Mouse (Mus musculus): ENCODE data around the gene Zfp646. TPM values are rescaled to one million over a fixed set of nuclear protein-coding genes. Genes with fewer than 3 reads are reported as not detected.
"Not testable (repeated sequence)": the region's sequence is repeated elsewhere in the genome, so short reads cannot be mapped to it uniquely, and the experiment has no call there.

The Zfp646 gene
- 8.8 and 11.5 TPM in 2 replicates for total RNA-seq (2014; rRNA removed)
- polyA plus RNA-seq (2012; rRNA removed), result 6.0 and 7.4 TPM in 2 replicates

- Histone ChIP-seq H3K9ac (ENCODE audit: low read depth, low read length) (peak within 1 kb of the TSS; percentile 94), H3K4me1 (ENCODE audit: control insufficient read depth, insufficient read depth, low read length) (peaks cover 6% of the 10 kb centered on the region), H3K79me2 (ENCODE audit: control insufficient read depth, insufficient read depth, low read length) (peaks cover 16% of the 10 kb centered on the region; the same call in 1 of the 2 replicates), H3K36me3 (ENCODE audit: control insufficient read depth, insufficient read depth, low read length) (peaks cover 2% of the 10 kb centered on the region), H3K27me3 (ENCODE audit: control insufficient read depth, insufficient read depth, low read length) (no peaks in the 10 kb centered on the region), H3K4me3 (ENCODE audit: insufficient read depth, low read depth, low read length) (peak within 1 kb of the TSS; percentile 94), H3K27ac (replicated peaks; ENCODE audit: insufficient read depth, low read depth, low read length) (peak within 1 kb of the TSS; percentile 90)
- peak; percentile 80 for DNase-seq (ENCODE audit: extremely low read depth, low read depth, low spot score)
- 0 out of 2 replicates have a peak, but pooled peaks have one; percentile 16 for TF ChIP-seq POLR2A (IDR thresholded peaks at IDR 0.05; ENCODE audit: extremely low read depth, insufficient read depth, low read length)
- TF ChIP-seq CTCF (IDR thresholded peaks at IDR 0.05; ENCODE audit: low read depth, low read length), result no peak
- under 1% methylated on average over 41 of the region's 41 CpGs for WGBS
Observed at GRCm38 (mm10) chr7:127876041-127876466, at the start of gene Zfp646. TSS of gene Zfp646 (plus strand) at chr7:127876221.

GRCm38 (mm10) chr7:127835550-127835949 lies 40.5 kb upstream of the Zfp646 start:
- Histone ChIP-seq H3K9ac (ENCODE audit: low read depth, low read length) (no peak overlapping the region), H3K36me3 (ENCODE audit: control insufficient read depth, insufficient read depth, low read length) (no peaks in the 10 kb centered on the region), H3K27ac (replicated peaks; ENCODE audit: insufficient read depth, low read depth, low read length) (no peak overlapping the region), H3K4me3 (ENCODE audit: insufficient read depth, low read depth, low read length) (no peak overlapping the region), H3K27me3 (ENCODE audit: control insufficient read depth, insufficient read depth, low read length) (no peaks in the 10 kb centered on the region), H3K4me1 (ENCODE audit: control insufficient read depth, insufficient read depth, low read length) (no peaks in the 10 kb centered on the region), H3K79me2 (ENCODE audit: control insufficient read depth, insufficient read depth, low read length) (no peaks in the 10 kb centered on the region)
- 72% methylated on average over 2 of the region's 2 CpGs for WGBS
- DNase-seq (ENCODE audit: extremely low read depth, low read depth, low spot score), result no peak
- TF ChIP-seq CTCF (IDR thresholded peaks at IDR 0.05; ENCODE audit: low read depth, low read length) (no peak), POLR2A (IDR thresholded peaks at IDR 0.05; ENCODE audit: extremely low read depth, insufficient read depth, low read length) (no peak)

- Histone ChIP-seq H3K27me3 (ENCODE audit: control insufficient read depth, insufficient read depth, low read length) (no peaks in the 10 kb centered on the region), H3K27ac (replicated peaks; ENCODE audit: insufficient read depth, low read depth, low read length) (no peak overlapping the region), H3K36me3 (ENCODE audit: control insufficient read depth, insufficient read depth, low read length) (no peaks in the 10 kb centered on the region), H3K79me2 (ENCODE audit: control insufficient read depth, insufficient read depth, low read length) (no peaks in the 10 kb centered on the region), H3K4me3 (ENCODE audit: insufficient read depth, low read depth, low read length) (no peak overlapping the region), H3K9ac (ENCODE audit: low read depth, low read length) (no peak overlapping the region), H3K4me1 (ENCODE audit: control insufficient read depth, insufficient read depth, low read length) (peaks cover 4% of the 10 kb centered on the region; the same call in 1 of the 2 replicates)
- DNase-seq (ENCODE audit: extremely low read depth, low read depth, low spot score), result no peak
- 99% methylated on average over 5 of the region's 5 CpGs for WGBS
- no peak for TF ChIP-seq POLR2A (IDR thresholded peaks at IDR 0.05; ENCODE audit: extremely low read depth, insufficient read depth, low read length)
- TF ChIP-seq CTCF (IDR thresholded peaks at IDR 0.05; ENCODE audit: low read depth, low read length), result no peak
Observed at GRCm38 (mm10) chr7:127837473-127837872, 38.5 kb upstream of the Zfp646 start.

GRCm38 (mm10) chr7:127837878-127838277 lies 38.1 kb upstream of the Zfp646 start:
- 85% methylated on average over 4 of the region's 4 CpGs for WGBS
- not testable (repeated sequence) for H3K4me3 ChIP-seq (ENCODE audit: insufficient read depth, low read depth, low read length)

GRCm38 (mm10) chr7:127840031-127840430 lies 36.0 kb upstream of the Zfp646 start:
- H3K9ac ChIP-seq (ENCODE audit: low read depth, low read length); H3K27me3 ChIP-seq (ENCODE audit: control insufficient read depth, insufficient read depth, low read length); H3K27ac ChIP-seq (replicated peaks; ENCODE audit: insufficient read depth, low read depth, low read length); H3K36me3 ChIP-seq (ENCODE audit: control insufficient read depth, insufficient read depth, low read length); H3K4me3 ChIP-seq (ENCODE audit: insufficient read depth, low read depth, low read length); H3K79me2 ChIP-seq (ENCODE audit: control insufficient read depth, insufficient read depth, low read length); H3K4me1 ChIP-seq (ENCODE audit: control insufficient read depth, insufficient read depth, low read length): not testable (repeated sequence)
- 22% methylated on average over 2 of the region's 2 CpGs for WGBS
- peak; percentile 88 for DNase-seq (ENCODE audit: extremely low read depth, low read depth, low spot score)

More at GRCm38 (mm10) chr7:127837878-127838277, 38.1 kb upstream of the Zfp646 start:
- not testable (repeated sequence) for H3K4me1 ChIP-seq (ENCODE audit: control insufficient read depth, insufficient read depth, low read length); H3K27me3 ChIP-seq (ENCODE audit: control insufficient read depth, insufficient read depth, low read length); H3K79me2 ChIP-seq (ENCODE audit: control insufficient read depth, insufficient read depth, low read length); H3K27ac ChIP-seq (replicated peaks; ENCODE audit: insufficient read depth, low read depth, low read length); DNase-seq (ENCODE audit: extremely low read depth, low read depth, low spot score); H3K36me3 ChIP-seq (ENCODE audit: control insufficient read depth, insufficient read depth, low read length); H3K9ac ChIP-seq (ENCODE audit: low read depth, low read length)
- TF ChIP-seq CTCF (IDR thresholded peaks at IDR 0.05; ENCODE audit: low read depth, low read length), result 0 out of 2 replicates have a peak, but pooled peaks have one; percentile 1

GRCm38 (mm10) chr7:127840886-127841285 lies 35.1 kb upstream of the Zfp646 start:
- H3K4me1 ChIP-seq (ENCODE audit: control insufficient read depth, insufficient read depth, low read length), result peaks cover 6% of the 10 kb centered on the region; the same call in 1 of the 2 replicates
- H3K4me3 ChIP-seq (ENCODE audit: insufficient read depth, low read depth, low read length), result peak overlapping the region; percentile 77
- peaks cover 2% of the 10 kb centered on the region; the same call in 1 of the 2 replicates for H3K36me3 ChIP-seq (ENCODE audit: control insufficient read depth, insufficient read depth, low read length)
- no peaks in the 10 kb centered on the region for H3K79me2 ChIP-seq (ENCODE audit: control insufficient read depth, insufficient read depth, low read length)
- H3K9ac ChIP-seq (ENCODE audit: low read depth, low read length), result peak overlapping the region; percentile 81
- 3% methylated on average over 15 of the region's 15 CpGs for WGBS
- TF ChIP-seq POLR2A (IDR thresholded peaks at IDR 0.05; ENCODE audit: extremely low read depth, insufficient read depth, low read length) (no peak), CTCF (IDR thresholded peaks at IDR 0.05; ENCODE audit: low read depth, low read length) (no peak)
- peak; percentile 36 for DNase-seq (ENCODE audit: extremely low read depth, low read depth, low spot score)
- H3K27ac ChIP-seq (replicated peaks; ENCODE audit: insufficient read depth, low read depth, low read length), result peak overlapping the region; percentile 74
- H3K27me3 ChIP-seq (ENCODE audit: control insufficient read depth, insufficient read depth, low read length), result no peaks in the 10 kb centered on the region
